Mouse (Mus musculus) C2C12 (cell line): ENCODE results near the gene Irf2.

Experiments used
- CTCF ChIP-seq: IDR thresholded peaks from one replicate; pipeline ENCODE4 v1.5.1; 2011; ENCODE audit not compliant: control insufficient read depth, insufficient read depth, insufficient read length
- FOSL1 ChIP-seq: IDR thresholded peaks from one replicate; pipeline ENCODE4 v1.8.0; 2011; ENCODE audit warnings: mild to moderate bottlenecking, low read length; ENCODE audit not compliant: poor library complexity, insufficient read depth, severe bottlenecking
- MAX ChIP-seq: IDR thresholded peaks from one replicate; pipeline ENCODE4 v1.6.1; 2011; ENCODE audit warnings: mild to moderate bottlenecking, control low read depth
- MYOG ChIP-seq: IDR thresholded peaks from one replicate; pipeline ENCODE4 v1.6.1; 2011; ENCODE audit not compliant: control insufficient read depth, insufficient read length; ENCODE audit errors: extremely low read depth

GRCm38 (mm10) chr8:46886216-46886615 lies 146.7 kb downstream of the Irf2 start:
- TF ChIP-seq CTCF (no peak), FOSL1 (no peak), MAX (no peak), MYOG (no peak)
